In the genomic region with DNA sequence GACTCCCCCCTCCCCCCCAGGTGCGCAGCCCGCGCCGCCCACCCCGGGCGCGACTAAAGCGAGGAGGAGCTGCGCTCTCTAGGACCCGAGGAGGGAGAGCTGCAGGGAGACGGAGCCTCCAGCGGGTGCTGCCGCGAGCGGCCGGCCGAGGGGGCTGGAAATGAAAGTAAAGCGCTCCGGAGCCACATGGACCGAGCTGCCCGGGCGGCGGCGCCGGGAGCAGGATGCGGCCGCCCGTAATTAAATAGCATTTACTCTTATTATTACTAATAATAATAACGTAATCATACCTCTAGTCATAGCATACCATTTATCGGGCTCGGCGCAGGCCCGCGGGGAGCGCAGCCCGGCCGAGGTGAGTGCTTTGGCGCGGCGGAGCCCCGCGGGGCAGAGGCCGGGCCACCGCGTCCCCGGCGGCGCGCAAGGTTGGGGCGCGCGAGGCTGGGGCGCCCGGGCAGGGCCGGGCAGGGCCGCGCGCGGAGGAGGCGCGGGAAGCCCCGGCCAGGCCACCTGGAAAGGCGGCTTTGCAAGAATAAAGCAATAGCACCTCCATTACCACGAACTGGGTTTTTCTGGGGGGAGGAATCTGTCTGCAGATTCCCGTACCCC, we compare ENCODE assay signal across 8 mouse cellular contexts. TPM values are rescaled to one million over a fixed set of nuclear protein-coding genes. Genes with fewer than 3 reads are reported as not detected.
DNase-seq lines count a peak whose midpoint lies in the region; ATAC-seq lines count a peak whose summit lies in the region.

Zc3h7b (plus strand) TSS at position 66 of the 609 bp plus-strand sequence.
Rangap1 (minus strand) TSS at position 539 of the 609 bp plus-strand sequence.

- peak; percentile 85 for DNase-seq in 3134 (ENCODE audit: extremely low read depth, insufficient read length, low spot score)
- peak; percentile 91 for DNase-seq in adrenal gland, postnatal 14 days
- DNase-seq in heart, adult 11 months: peak; percentile 98
- DNase-seq in kidney, adult 11 months: peak; percentile 66
- peak; percentile 86 for DNase-seq in limb, embryonic 11.5 days (ENCODE audit: low spot score)
- peak; percentile 42 for DNase-seq in spleen, adult 12 weeks (ENCODE audit: low spot score)

- peak within 1 kb of the TSS; percentile 94 for H3K9ac ChIP-seq in embryonic facial prominence, embryonic 12.5 days
- peak within 1 kb of the TSS; percentile 98 for H3K9ac ChIP-seq in limb, embryonic 11.5 days (ENCODE audit: low read length)
- H3K9ac ChIP-seq in midbrain, embryonic 12.5 days (replicated peaks): peak within 1 kb of the TSS; percentile 91

- H3K36me3 ChIP-seq in embryonic facial prominence, embryonic 12.5 days: no peaks in the 10 kb centered on the region
- no peaks in the 10 kb centered on the region for H3K36me3 ChIP-seq in limb, embryonic 11.5 days (ENCODE audit: control insufficient read depth, insufficient read depth, low read length)
- H3K36me3 ChIP-seq in midbrain, embryonic 12.5 days: no peaks in the 10 kb centered on the region

- peak; percentile 75 for ATAC-seq in embryonic facial prominence, embryonic 12.5 days (ENCODE audit: insufficient number of reproducible peaks, insufficient read depth, low FRiP score, low TSS enrichment)
- ATAC-seq in limb, embryonic 11.5 days (ENCODE audit: insufficient number of reproducible peaks, low FRiP score, low TSS enrichment, low read depth): peak; percentile 74
- ATAC-seq in midbrain, embryonic 12.5 days (ENCODE audit: low FRiP score, low read depth): peak; percentile 77

- no peaks in the 10 kb centered on the region for H3K9me3 ChIP-seq in embryonic facial prominence, embryonic 12.5 days
- H3K9me3 ChIP-seq in limb, embryonic 11.5 days (ENCODE audit: control insufficient read depth, low read length): no peaks in the 10 kb centered on the region
- no peaks in the 10 kb centered on the region for H3K9me3 ChIP-seq in midbrain, embryonic 12.5 days

- peaks cover 11% of the 10 kb centered on the region for H3K4me1 ChIP-seq in embryonic facial prominence, embryonic 12.5 days
- H3K4me1 ChIP-seq in limb, embryonic 11.5 days (ENCODE audit: control insufficient read depth, insufficient read depth, low read length): peaks cover 8% of the 10 kb centered on the region; the same call in 1 of the 2 replicates
- peaks cover 16% of the 10 kb centered on the region for H3K4me1 ChIP-seq in midbrain, embryonic 12.5 days

- 0 out of 2 replicates have a peak, but pooled peaks cover 3% of the 10 kb centered on the region for H3K27me3 ChIP-seq in embryonic facial prominence, embryonic 12.5 days
- no peaks in the 10 kb centered on the region for H3K27me3 ChIP-seq in limb, embryonic 11.5 days (ENCODE audit: control insufficient read depth, insufficient read depth, low read length)
- no peaks in the 10 kb centered on the region for H3K27me3 ChIP-seq in midbrain, embryonic 12.5 days

- peak within 1 kb of the TSS; percentile 75 for H3K4me2 ChIP-seq in embryonic facial prominence, embryonic 12.5 days (replicated peaks)
- peak within 1 kb of the TSS; percentile 79 for H3K4me2 ChIP-seq in limb, embryonic 11.5 days (ENCODE audit: low read depth, severe bottlenecking)
- peak within 1 kb of the TSS; percentile 80 for H3K4me2 ChIP-seq in midbrain, embryonic 12.5 days (replicated peaks)

- WGBS in embryonic facial prominence, embryonic 12.5 days: under 1% methylated on average over 63 of the region's 65 CpGs
- 0% methylated on average over 64 of the region's 65 CpGs for WGBS in limb, embryonic 11.5 days
- WGBS in midbrain, embryonic 12.5 days: under 1% methylated on average over 63 of the region's 65 CpGs

- H3K4me3 ChIP-seq in embryonic facial prominence, embryonic 12.5 days: peak within 1 kb of the TSS; percentile 75
- H3K4me3 ChIP-seq in limb, embryonic 11.5 days (ENCODE audit: low read depth, low read length): peak within 1 kb of the TSS; percentile 95
- peak within 1 kb of the TSS; percentile 87 for H3K4me3 ChIP-seq in midbrain, embryonic 12.5 days

- peak within 1 kb of the TSS; percentile 94 for H3K27ac ChIP-seq in embryonic facial prominence, embryonic 12.5 days
- H3K27ac ChIP-seq in limb, embryonic 11.5 days (replicated peaks; ENCODE audit: low read depth, low read length): peak within 1 kb of the TSS; percentile 91
- H3K27ac ChIP-seq in midbrain, embryonic 12.5 days (replicated peaks): peak within 1 kb of the TSS; percentile 93

RNA-seq across cellular contexts. Expression of gene Zc3h7b, which starts in this region (rescaled TPM):
- 73.8 and 81.9 TPM in 2 replicates for total RNA-seq in adrenal gland, postnatal 14 days (2021)
- 36.4 and 41.1 TPM in 2 replicates for polyA plus RNA-seq in embryonic facial prominence, embryonic 12.5 days (2016; fragmentation: Nextera tagmentation; extraction: Ambion mirVana)
- polyA plus RNA-seq in limb, embryonic 11.5 days (2014; fragmentation: Nextera tagmentation; extraction: Ambion mirVana): 53.9 and 57.9 TPM in 2 replicates
- polyA plus RNA-seq in midbrain, embryonic 12.5 days (2016; fragmentation: Nextera tagmentation; extraction: Ambion mirVana): 49.6 and 50.4 TPM in 2 replicates

RNA-seq across cellular contexts. Expression of gene Rangap1, which starts in this region (rescaled TPM):
- 61.7 and 61.8 TPM in 2 replicates for total RNA-seq in adrenal gland, postnatal 14 days (2021)
- polyA plus RNA-seq in embryonic facial prominence, embryonic 12.5 days (2016; fragmentation: Nextera tagmentation; extraction: Ambion mirVana): 121 and 123 TPM in 2 replicates
- 125 and 129 TPM in 2 replicates for polyA plus RNA-seq in limb, embryonic 11.5 days (2014; fragmentation: Nextera tagmentation; extraction: Ambion mirVana)
- 161 and 165 TPM in 2 replicates for polyA plus RNA-seq in midbrain, embryonic 12.5 days (2016; fragmentation: Nextera tagmentation; extraction: Ambion mirVana)

Comparison
In these comparisons a context has a peak if more than half of its experiments do, and no peak if none do; other contexts are left out.
1. Peak in every context shown above with its lines: DNase-seq, ATAC-seq, H3K4me3 ChIP-seq and H3K27ac ChIP-seq.
2. DNase-seq: peak in every context shown above with its lines; median percentile 98 in heart, adult 11 months; 91 in adrenal gland, postnatal 14 days; 86 in limb, embryonic 11.5 days; 85 in 3134; 66 in kidney, adult 11 months; 42 in spleen, adult 12 weeks.